Mouse (Mus musculus) MEL (cell line): Measurements from ENCODE around the gene Prss46.

Source experiments
- CHD2 ChIP-seq: IDR thresholded peaks from 2 replicates; pipeline ENCODE4 v1.6.1; 2011; ENCODE audit warnings: low read length, improper control_type of control experiment
- CTCF ChIP-seq, 3 experiments: IDR thresholded peaks in 2 of 3; conservative IDR thresholded peaks in 1 of 3; 2 replicates each; pipeline ENCODE4 v1.5.1; 2011 to 2012; ENCODE audit warnings: low read length in 3 of 3, low read depth in 2 of 3, mild to moderate bottlenecking in 2 of 3, improper control_type of control experiment in 1 of 3, inconsistent platforms in 1 of 3, mixed read lengths in 1 of 3, moderate library complexity in 1 of 3; ENCODE audit not compliant: control insufficient read depth in 1 of 3, insufficient read depth in 1 of 3, poor library complexity in 1 of 3, severe bottlenecking in 1 of 3
- EP300 ChIP-seq, 2 experiments: IDR thresholded peaks; 2 replicates each; pipeline ENCODE4 v1.6.1; 2011; ENCODE audit warnings: improper control_type of control experiment in 2 of 2, low read length in 2 of 2, low read depth in 1 of 2, mild to moderate bottlenecking in 1 of 2
- GATA1 ChIP-seq: IDR thresholded peaks from 2 replicates; pipeline ENCODE4 v1.6.1; 2011; ENCODE audit warnings: low read depth, low read length, improper control_type of control experiment
- HCFC1 ChIP-seq: IDR thresholded peaks from 2 replicates; pipeline ENCODE4 v1.6.1; 2012; ENCODE audit warnings: low read depth, mild to moderate bottlenecking, inconsistent platforms, low read length, improper control_type of control experiment, moderate library complexity
- KAT2A ChIP-seq: conservative IDR thresholded peaks from 2 replicates; pipeline ENCODE4 v1.6.1; 2012; ENCODE audit warnings: low read depth, low read length, improper control_type of control experiment, inconsistent platforms
- MAFK ChIP-seq: IDR thresholded peaks from 2 replicates; pipeline ENCODE4 v1.6.1; 2011; ENCODE audit warnings: low read depth, mild to moderate bottlenecking, low read length, improper control_type of control experiment, borderline replicate concordance
- MXI1 ChIP-seq: IDR thresholded peaks from 2 replicates; pipeline ENCODE4 v1.6.1; 2011; ENCODE audit warnings: mild to moderate bottlenecking, low read depth, low read length, improper control_type of control experiment
- POLR2A ChIP-seq, 2 experiments: IDR thresholded peaks; 2 replicates each; pipeline ENCODE4 v1.6.1; 2011 to 2012; ENCODE audit warnings: low read length in 2 of 2, mild to moderate bottlenecking in 2 of 2, control low read depth in 1 of 2, improper control_type of control experiment in 1 of 2, low read depth in 1 of 2, moderate library complexity in 1 of 2; ENCODE audit not compliant: control insufficient read depth in 1 of 2, insufficient read depth in 1 of 2, poor library complexity in 1 of 2
- RCOR1 ChIP-seq: IDR thresholded peaks from 2 replicates; pipeline ENCODE4 v1.6.1; 2012; ENCODE audit warnings: low read depth, mild to moderate bottlenecking, inconsistent platforms, low read length, improper control_type of control experiment
- TBP ChIP-seq: IDR thresholded peaks from 2 replicates; pipeline ENCODE4 v1.8.0; 2011; ENCODE audit warnings: low read depth, low read length, improper control_type of control experiment
- TCF12 ChIP-seq: IDR thresholded peaks from 2 replicates; pipeline ENCODE4 v1.6.1; 2014; ENCODE audit warnings: low read depth, mild to moderate bottlenecking, inconsistent platforms, low read length, improper control_type of control experiment, moderate library complexity
- UBTF ChIP-seq: IDR thresholded peaks from 2 replicates; pipeline ENCODE4 v1.6.1; 2012; ENCODE audit warnings: low read depth, mild to moderate bottlenecking, inconsistent platforms, low read length, improper control_type of control experiment, moderate library complexity, borderline replicate concordance; ENCODE audit not compliant: insufficient read depth

DNA sequence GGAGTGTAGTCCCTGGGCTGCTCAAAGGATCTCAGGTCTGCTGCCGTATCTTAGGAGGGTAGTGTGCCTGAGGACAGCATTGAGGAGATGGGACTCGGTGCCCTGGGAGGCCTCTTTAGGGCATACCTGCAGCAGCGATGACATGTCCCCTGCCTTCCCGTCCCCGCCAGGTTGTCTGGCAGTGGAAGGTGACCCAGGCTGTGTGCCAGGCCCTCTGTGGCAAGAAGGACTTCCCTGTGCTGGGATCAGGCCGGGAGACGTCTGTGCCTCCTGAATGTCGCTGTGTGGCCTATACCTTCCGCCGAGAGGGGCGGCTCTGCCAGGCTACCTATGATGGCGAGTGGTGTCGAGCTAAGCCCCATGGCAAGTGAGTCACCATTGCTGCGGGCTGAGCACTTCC, 44.6 kb downstream of the Prss46 start:
- TF ChIP-seq POLR2A (IDR thresholded peaks at IDR 0.05; ENCODE audit: control insufficient read depth in 1 of 2, insufficient read depth in 1 of 2, low read depth in 1 of 2, low read length in 2 of 2, poor library complexity in 1 of 2) = no peak
- TF ChIP-seq CTCF (IDR thresholded peaks at IDR 0.05 in 2 of 3, conservative IDR thresholded peaks at IDR 0.05 in 1 of 3; ENCODE audit: control insufficient read depth in 1 of 3, insufficient read depth in 1 of 3, low read depth in 2 of 3, low read length in 3 of 3, poor library complexity in 1 of 3, severe bottlenecking in 1 of 3) = no peak
- no peak for TF ChIP-seq MXI1
- no peak for TF ChIP-seq GATA1
- TF ChIP-seq TBP = no peak
- TF ChIP-seq TCF12 = no peak
- TF ChIP-seq UBTF = no peak
- TF ChIP-seq MAFK = no peak
- TF ChIP-seq EP300 (IDR thresholded peaks at IDR 0.05; ENCODE audit: low read depth in 1 of 2, low read length in 2 of 2) = no peak
- no peak for TF ChIP-seq KAT2A
- no peak for TF ChIP-seq RCOR1
- TF ChIP-seq CHD2 = no peak
- TF ChIP-seq HCFC1 = no peak
